Mouse (Mus musculus): Measurements from ENCODE around the gene Polr2m. TPM values are rescaled to one million over a fixed set of nuclear protein-coding genes. Genes with fewer than 3 reads are reported as not detected.

Polr2m gene
- polyA plus RNA-seq, 2 experiments = 336 to 401 TPM

DNA sequence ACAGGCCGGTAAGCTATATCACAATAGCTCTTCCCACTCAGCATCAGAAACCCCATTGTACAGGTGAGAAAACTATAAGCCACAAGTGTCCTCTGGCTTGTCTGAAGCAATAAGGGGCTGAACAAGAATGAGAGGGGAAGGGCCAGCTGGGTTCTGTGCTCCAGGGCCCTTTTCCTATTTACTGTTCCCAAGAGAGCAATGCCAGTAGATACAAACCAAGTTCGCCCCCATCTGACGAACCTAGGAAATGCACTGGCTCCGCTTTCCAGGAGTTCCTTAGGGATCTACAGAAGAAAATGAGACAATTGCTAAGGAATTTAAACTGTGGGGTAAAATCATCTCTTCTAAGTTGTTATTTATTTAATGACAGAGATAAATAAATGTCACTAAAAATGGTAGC lies 38.2 kb downstream of the Polr2m start:
- TF ChIP-seq POLR2A (IDR thresholded peaks at IDR 0.05; ENCODE audit: borderline replicate concordance, extremely low read depth, insufficient read depth, insufficient read length) = no peak
- Histone ChIP-seq H3K4me3 (replicated peaks; ENCODE audit: low read length) (no peak overlapping the region), H3K27ac (replicated peaks; ENCODE audit: low read depth, low read length) (no peak overlapping the region), H3K36me3 (ENCODE audit: control insufficient read depth, insufficient read depth, low read length) (no peaks in the 10 kb centered on the region), H3K4me2 (replicated peaks; ENCODE audit: low read depth, low read length, severe bottlenecking) (no peak overlapping the region), H3K27me3 (ENCODE audit: control insufficient read depth, insufficient read depth, low read length) (no peaks in the 10 kb centered on the region), H3K4me1 (ENCODE audit: control insufficient read depth, insufficient read depth, low read length) (peaks cover 11% of the 10 kb centered on the region; the same call in 1 of the 2 replicates), H3K9me3 (ENCODE audit: control insufficient read depth, low read length) (no peaks in the 10 kb centered on the region), H3K9ac (ENCODE audit: low read depth, low read length, severe bottlenecking) (no peak overlapping the region)
- ATAC-seq (ENCODE audit: low FRiP score, low read depth) = no peak
- DNase-seq (ENCODE audit: low spot score) = peak; percentile 70
- 30% methylated on average over 4 of the region's 4 CpGs for WGBS

DNA sequence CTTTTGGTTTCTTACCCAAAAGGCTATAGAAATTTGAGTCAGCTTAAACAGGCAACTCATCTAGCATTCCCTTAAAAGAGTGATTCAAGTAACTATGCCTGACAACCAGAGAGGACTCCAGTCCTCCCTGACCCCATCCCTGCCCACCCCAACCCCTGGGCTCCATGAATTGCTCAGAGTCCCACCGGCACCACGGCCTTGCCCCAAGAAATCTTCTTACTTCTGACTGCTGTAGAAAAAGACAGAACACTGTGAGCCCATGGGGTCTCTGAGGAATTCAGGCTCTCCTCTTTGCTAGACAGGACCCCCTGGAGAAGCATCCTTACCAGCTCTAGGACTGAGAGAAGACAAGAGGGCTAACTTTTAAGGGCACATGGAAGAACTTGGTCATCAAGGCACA lies 40.4 kb downstream of the Polr2m start:
- Histone ChIP-seq H3K36me3 (ENCODE audit: control insufficient read depth, insufficient read depth, low read length) (no peaks in the 10 kb centered on the region), H3K4me3 (replicated peaks; ENCODE audit: low read length) (no peak overlapping the region)
- ATAC-seq (ENCODE audit: low FRiP score, low read depth) = no peak

DNA sequence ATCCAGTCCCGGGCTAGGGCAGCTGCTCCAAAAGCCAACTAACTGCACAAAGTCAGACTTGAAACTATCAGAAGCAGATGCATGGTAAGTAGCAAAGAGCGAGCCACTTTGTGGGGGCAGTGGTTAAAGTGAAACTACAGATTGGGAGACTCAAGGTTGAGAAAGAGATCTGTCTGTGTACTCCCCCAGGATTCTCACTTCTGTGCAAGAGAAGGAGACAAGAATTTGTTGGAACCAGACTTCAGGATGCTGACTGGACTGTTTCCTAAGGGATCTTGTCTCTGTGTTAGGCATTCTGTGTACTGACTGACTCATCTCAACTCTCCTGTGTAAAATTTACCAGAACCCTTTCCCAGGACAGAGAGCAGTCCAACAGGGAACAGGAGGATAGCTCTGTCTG lies 47.6 kb downstream of the Polr2m start:
- Histone ChIP-seq H3K4me2 (replicated peaks; ENCODE audit: low read depth, low read length, severe bottlenecking) (no peak overlapping the region), H3K9ac (ENCODE audit: low read depth, low read length, severe bottlenecking) (no peak overlapping the region), H3K27ac (replicated peaks; ENCODE audit: low read depth, low read length) (no peak overlapping the region), H3K9me3 (ENCODE audit: control insufficient read depth, low read length) (no peaks in the 10 kb centered on the region), H3K36me3 (ENCODE audit: control insufficient read depth, insufficient read depth, low read length) (no peaks in the 10 kb centered on the region), H3K4me1 (ENCODE audit: control insufficient read depth, insufficient read depth, low read length) (no peaks in the 10 kb centered on the region), H3K4me3 (replicated peaks; ENCODE audit: low read length) (no peak overlapping the region), H3K27me3 (ENCODE audit: control insufficient read depth, insufficient read depth, low read length) (no peaks in the 10 kb centered on the region)
- no peak for DNase-seq (ENCODE audit: low spot score)
- ATAC-seq (ENCODE audit: low FRiP score, low read depth) = no peak
- no peak for TF ChIP-seq POLR2A (IDR thresholded peaks at IDR 0.05; ENCODE audit: borderline replicate concordance, extremely low read depth, insufficient read depth, insufficient read length)
- WGBS = 83% methylated on average over 2 of the region's 2 CpGs

More for the DNA sequence above, 40.4 kb downstream of the Polr2m start:
- no peak for DNase-seq (ENCODE audit: low spot score)
- Histone ChIP-seq H3K27me3 (ENCODE audit: control insufficient read depth, insufficient read depth, low read length) (no peaks in the 10 kb centered on the region), H3K4me1 (ENCODE audit: control insufficient read depth, insufficient read depth, low read length) (peaks cover 4% of the 10 kb centered on the region; the same call in 1 of the 2 replicates), H3K4me2 (replicated peaks; ENCODE audit: low read depth, low read length, severe bottlenecking) (no peak overlapping the region), H3K9ac (ENCODE audit: low read depth, low read length, severe bottlenecking) (no peak overlapping the region), H3K27ac (replicated peaks; ENCODE audit: low read depth, low read length) (no peak overlapping the region), H3K9me3 (ENCODE audit: control insufficient read depth, low read length) (no peaks in the 10 kb centered on the region)
- no peak for TF ChIP-seq POLR2A (IDR thresholded peaks at IDR 0.05; ENCODE audit: borderline replicate concordance, extremely low read depth, insufficient read depth, insufficient read length)
- 85% methylated on average over 2 of the region's 2 CpGs for WGBS

Other genes with a start within 250 kb of the Polr2m start
- gene Myzap, start 106.4 kb upstream of the Polr2m start, polyA plus RNA-seq (2012; rRNA removed) = 27.8 and 33.1 TPM in 2 replicates
- gene Myzap, start 106.4 kb upstream of the Polr2m start, polyA plus RNA-seq (2014; fragmentation: Nextera tagmentation; extraction: Ambion mirVana) = 16.1 TPM in 2 replicates

Measured in limb, embryonic 14.5 days (tissue).